Mouse (Mus musculus): ENCODE data around the gene Camta2.

DNA sequence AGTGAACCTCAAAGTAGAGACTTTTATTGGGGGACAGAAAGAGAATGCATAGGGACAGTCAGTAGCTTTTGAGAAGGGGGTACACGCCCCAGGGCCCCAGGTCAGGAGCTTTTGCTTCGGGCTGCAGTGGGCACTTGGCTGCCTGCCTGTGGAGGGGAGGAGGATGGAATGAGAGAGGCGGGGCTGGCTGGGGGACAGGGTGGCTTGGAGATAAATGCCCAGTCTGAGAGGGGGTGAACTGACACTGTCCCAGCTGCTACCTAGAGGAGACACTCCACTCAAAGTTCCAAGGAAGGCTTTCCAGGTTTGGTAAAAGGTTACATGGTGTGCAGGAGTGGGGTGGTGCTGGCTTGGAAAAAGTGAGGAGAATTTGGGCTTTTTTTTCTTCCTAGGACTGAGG, 30.9 kb downstream of the Camta2 start, which contains the start of gene Eno3:
- TF ChIP-seq CTCF (IDR thresholded peaks at IDR 0.05; ENCODE audit: low read depth, low read length) (no peak), POLR2A (IDR thresholded peaks at IDR 0.05; ENCODE audit: borderline replicate concordance, low read depth, low read length) (no peak)

Measured in bone marrow macrophage, adult 2 months (primary cell).